Mouse (Mus musculus) heart, postnatal 25 days (tissue): ENCODE measurements at regions not wholly inside any gene's neighbourhood (a gene's known extent, or its start where the extent isn't known, plus 50 kb on each side); places are given as distances from the start of the nearest gene placed in this dataset.
"Not testable (repeated sequence)": the region's sequence is repeated elsewhere in the genome, so short reads cannot be mapped to it uniquely, and the experiment has no call there.

Source experiments
- DNase-seq: peaks from one replicate; pipeline ENCODE4 v3.0.0; 2022; ENCODE audit warnings: low spot score
- intact Hi-C: fragments of 180-260 bp; cut with DNase I; formaldehyde crosslinking; loops from one replicate; pipeline ENCODE4 v1.15.1; 2025

- intact Hi-C loops = no loop called here
- no peak for DNase-seq
Measured at GRCm38 (mm10) chr17:15620746-15621694, 56.9 kb upstream of the Prdm9 start.

GRCm38 (mm10) chr17:15622913-15623312, 58.8 kb upstream of the Prdm9 start:
- DNase-seq = no peak
- intact Hi-C loops = loop anchor here (1.0 kb wide), 1 partner anchor 101 kb away; no protein-coding TSS in a partner anchor

DNA sequence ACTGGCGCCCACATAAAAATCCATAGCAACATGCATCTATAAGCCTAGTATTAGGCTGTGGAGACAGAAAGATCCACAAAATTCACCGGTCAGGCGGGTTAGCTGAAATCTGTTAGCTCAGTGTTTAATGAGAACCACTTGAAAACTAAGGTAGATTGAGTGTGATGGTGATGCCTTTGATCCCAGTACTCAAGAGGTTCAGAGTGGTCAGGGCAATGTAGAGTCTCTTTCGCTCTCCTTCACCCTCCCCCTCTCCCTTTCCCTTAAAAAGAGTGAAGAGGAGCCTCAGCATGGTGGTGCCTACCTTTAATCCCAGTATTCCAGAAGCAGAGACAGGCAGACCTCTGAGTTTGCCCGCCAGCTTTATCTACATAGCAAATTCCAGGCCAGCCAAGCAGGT, 66.6 kb upstream of the Prdm9 start:
- intact Hi-C loops = no loop called here
- no peak for DNase-seq

DNA sequence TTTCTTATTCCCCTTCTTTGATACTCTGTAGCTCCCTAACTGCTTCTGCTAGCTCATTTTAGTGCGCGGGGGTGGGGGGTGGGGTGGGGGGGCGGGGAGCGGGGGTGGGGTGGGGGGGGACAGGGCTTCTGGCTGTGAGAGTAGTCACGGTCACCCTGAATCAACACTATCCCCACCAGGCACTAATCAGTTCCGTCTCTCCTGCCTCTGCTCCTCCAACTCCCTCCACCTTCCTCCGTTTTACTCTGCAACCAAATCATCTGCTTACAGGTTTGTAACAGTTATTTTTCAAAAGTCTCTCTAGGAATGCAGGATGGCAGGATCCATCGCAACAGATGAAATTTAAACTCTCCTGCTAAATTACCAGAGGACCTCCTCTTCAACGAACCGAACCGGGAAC, 67.5 kb upstream of the Prdm9 start:
- intact Hi-C loops = no loop called here

GRCm38 (mm10) chr17:15632090-15632489, 67.9 kb upstream of the Prdm9 start:
- DNase-seq = no peak
- intact Hi-C loops = no loop called here

More for the DNA sequence above, 67.5 kb upstream of the Prdm9 start:
- no peak for DNase-seq

DNA sequence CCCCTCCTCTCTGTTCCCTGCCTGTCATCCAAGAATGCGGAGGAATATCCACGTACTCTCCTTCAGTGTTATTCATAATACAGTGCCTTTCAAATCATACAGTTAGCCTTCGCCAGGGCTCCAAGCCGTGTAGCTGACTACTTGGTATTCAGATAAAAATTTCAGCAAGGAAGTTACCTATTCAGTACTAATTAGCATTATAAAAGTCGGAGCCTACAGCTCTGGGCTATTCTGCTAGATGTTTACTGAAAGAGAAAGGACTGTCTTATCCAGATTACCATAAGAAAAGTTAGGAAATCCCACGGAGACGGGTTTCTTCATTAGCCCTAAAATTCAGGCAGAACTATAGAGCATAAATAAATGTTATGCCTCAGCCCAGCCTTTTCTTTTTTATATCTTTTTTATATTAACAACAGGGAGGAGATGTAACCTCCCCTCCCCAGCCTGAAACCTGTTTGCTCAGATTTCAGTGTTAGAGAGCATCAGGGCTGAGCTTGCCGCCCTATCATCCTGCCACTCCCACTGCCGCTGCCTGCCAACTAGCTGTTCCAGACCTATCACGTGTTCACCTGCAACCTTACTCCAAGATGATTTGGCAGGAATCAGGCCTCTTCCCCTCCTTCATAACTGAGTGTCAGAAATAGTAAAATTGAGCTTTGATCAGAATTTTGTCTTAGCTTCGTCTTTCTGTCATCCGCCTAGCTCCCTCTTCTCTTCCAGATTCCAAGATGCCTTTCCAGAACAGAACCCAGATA, 65.5 kb upstream of the Chd1 start:
- intact Hi-C loops, DNase-seq: not testable (repeated sequence)

DNA sequence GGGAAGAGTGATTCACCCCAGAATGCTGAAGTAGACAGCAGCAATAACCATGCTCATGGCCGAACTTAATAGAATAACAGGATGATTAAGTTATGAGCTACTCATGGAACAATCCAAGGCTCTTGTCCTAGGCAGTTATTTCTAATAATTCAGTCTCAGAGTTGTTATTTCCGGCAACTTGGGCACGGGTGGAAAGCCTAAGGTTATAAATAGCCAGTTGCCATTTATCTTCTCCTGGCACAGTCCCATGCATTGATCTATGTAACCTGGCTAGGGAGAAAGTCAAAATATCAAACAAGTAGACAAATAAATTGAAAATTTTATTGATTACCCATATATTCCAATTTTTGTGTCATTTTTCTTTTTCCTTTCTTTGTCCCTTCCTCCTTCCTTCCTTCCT, 64.0 kb upstream of the Chd1 start:
- DNase-seq = no peak
- intact Hi-C loops = loop anchor here (5.0 kb wide), 1 partner anchor 57 kb away; no protein-coding TSS in a partner anchor

GRCm38 (mm10) chr17:15641764-15642163, 63.0 kb upstream of the Chd1 start:
- DNase-seq = no peak
- intact Hi-C loops = loop anchor here (5.0 kb wide), 1 partner anchor 56 kb away; no protein-coding TSS in a partner anchor

DNA sequence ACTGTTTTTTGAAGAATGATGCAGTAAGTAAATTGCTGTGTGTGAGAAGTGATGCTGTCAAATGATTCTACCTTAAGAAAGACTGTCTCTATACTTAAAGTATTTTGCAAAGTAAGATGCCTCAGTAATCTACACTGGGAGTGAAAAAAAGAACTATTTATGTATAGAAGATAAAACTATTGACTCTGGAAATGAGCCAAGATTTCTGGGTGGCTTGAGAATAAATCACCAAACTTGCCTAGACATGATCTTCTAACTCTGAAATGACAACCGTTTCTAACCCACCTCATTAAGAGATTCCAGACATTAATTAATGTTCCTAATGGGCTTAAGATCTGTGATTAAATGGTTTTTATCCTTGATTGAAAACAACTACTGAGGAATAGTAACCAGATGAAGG, 58.0 kb upstream of the Chd1 start:
- DNase-seq = no peak
- intact Hi-C loops = no loop called here

DNA sequence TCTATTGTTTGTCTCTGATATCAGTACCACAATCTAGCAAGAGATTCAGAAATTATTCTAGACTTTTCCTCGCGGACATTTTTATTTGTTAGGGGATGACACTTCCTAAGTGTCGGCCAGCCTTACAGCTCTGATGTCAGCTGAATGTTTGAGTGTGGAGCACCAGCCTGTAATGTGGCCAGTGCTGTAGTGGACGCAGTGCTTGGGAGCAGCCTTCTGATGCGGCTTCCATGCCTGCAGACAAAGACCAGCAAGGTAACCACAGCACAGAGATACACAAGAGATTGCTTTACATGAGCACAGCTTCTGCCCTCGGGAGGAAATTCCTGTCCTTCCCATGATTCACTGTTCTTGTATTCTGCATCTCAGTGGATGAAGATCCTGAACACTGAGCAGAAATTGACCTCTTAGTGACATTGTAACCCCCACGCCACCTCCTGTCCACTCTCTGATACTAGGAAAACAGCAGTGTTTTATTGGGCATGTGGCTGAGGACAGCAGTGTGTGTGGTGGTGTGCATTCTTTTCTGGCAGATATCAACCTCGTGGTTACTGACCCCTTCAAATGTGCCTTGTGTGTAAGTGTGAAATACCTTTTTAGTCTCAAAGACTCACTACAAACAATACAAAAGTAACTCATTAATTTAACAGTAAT, 54.6 kb upstream of the Chd1 start:
- intact Hi-C loops = no loop called here
- DNase-seq = no peak

GRCm38 (mm10) chr17:15651869-15652268, 52.9 kb upstream of the Chd1 start:
- intact Hi-C loops = no loop called here
- no peak for DNase-seq
